Mouse (Mus musculus) stomach, postnatal 0 days (tissue): ENCODE measurements around the gene Als2. TPM values are rescaled to one million over a fixed set of nuclear protein-coding genes. Genes with fewer than 3 reads are reported as not detected.

Experiments
- ATAC-seq: fragments of 200-750 bp; cut with Nextera tagmentation; 2 replicates; pipeline ENCODE4 v1.8.0; 2017; ENCODE audit not compliant: low FRiP score, low TSS enrichment
- DNase-seq: peaks from one replicate; pipeline ENCODE4 v3.0.0-alpha.2; 2016; ENCODE audit warnings: low spot score
- H3K27ac ChIP-seq: fragments of 300-500 bp; sonication (generic); replicated peaks from 2 replicates; pipeline ENCODE4 v1.5.1; 2014; ENCODE audit warnings: mild to moderate bottlenecking, control low read depth
- H3K27me3 ChIP-seq: fragments of 300-500 bp; sonication (generic); 2 replicates; pipeline ENCODE4 v1.6.1; 2014; ENCODE audit warnings: low read length; ENCODE audit not compliant: control insufficient read depth, insufficient read depth
- H3K36me3 ChIP-seq: fragments of 300-500 bp; sonication (generic); 2 replicates; pipeline ENCODE4 v1.6.1; 2014; ENCODE audit warnings: low read length, mixed read lengths; ENCODE audit not compliant: control insufficient read depth, insufficient read depth
- H3K4me1 ChIP-seq: fragments of 300-500 bp; sonication (generic); replicated peaks from 2 replicates; pipeline ENCODE4 v1.6.1; 2014; ENCODE audit warnings: antibody characterized with exemption; ENCODE audit not compliant: control insufficient read depth, insufficient read depth
- H3K4me2 ChIP-seq: fragments of 300-500 bp; sonication (generic); replicated peaks from 2 replicates; pipeline ENCODE4 v1.6.1; 2014; ENCODE audit warnings: low read depth, mild to moderate bottlenecking, control low read depth, moderate library complexity
- H3K4me3 ChIP-seq: fragments of 300-500 bp; sonication (generic); 2 replicates; pipeline ENCODE4 v1.5.1; 2014; ENCODE audit warnings: low read depth, low read length, control low read depth
- H3K9ac ChIP-seq: fragments of 300-500 bp; sonication (generic); 2 replicates; pipeline ENCODE4 v1.6.1; 2014; ENCODE audit warnings: mild to moderate bottlenecking, low read length, control low read depth, mixed read lengths
- H3K9me3 ChIP-seq: fragments of 300-500 bp; sonication (generic); 2 replicates; pipeline ENCODE4 v1.6.1; 2016; ENCODE audit warnings: low read length; ENCODE audit not compliant: control insufficient read depth
- CTCF ChIP-seq: IDR thresholded peaks from 2 replicates; pipeline ENCODE4 v1.5.1; 2016; ENCODE audit warnings: antibody characterized with exemption, low read depth, mild to moderate bottlenecking, moderate library complexity
- EP300 ChIP-seq: optimal IDR thresholded peaks from 2 replicates; pipeline ENCODE3; 2016; ENCODE audit warnings: antibody characterized with exemption
- WGBS: fragments of 180-500 bp; shearing (Covaris S2); extraction: QIAGEN DNeasy Blood & Tissue Kit; methylation state at CpG from one replicate; pipeline ENCODE4 v1.1.7; 2014; 5-methylcytosine and 5-hydroxymethylcytosine counted together
- polyA plus RNA-seq: library from polyadenylated mRNA; unstranded; fragments of >200 nt; fragmentation: Nextera tagmentation; extraction: Ambion mirVana; gene quantifications from 2 replicates; pipeline ENCODE4 v1.2.1, GENCODE M21; 2015

Als2 gene
- polyA plus RNA-seq, 1 experiment from 2014 or later = 3.4 TPM

GRCm38 (mm10) chr1:59161396-59161795, 75.6 kb downstream of the Als2 start:
- Histone ChIP-seq H3K27me3 (no peaks in the 10 kb centered on the region), H3K4me2 (no peak overlapping the region), H3K4me3 (no peak overlapping the region), H3K9me3 (no peaks in the 10 kb centered on the region), H3K9ac (no peak overlapping the region), H3K36me3 (no peaks in the 10 kb centered on the region), H3K4me1 (no peaks in the 10 kb centered on the region), H3K27ac (no peak overlapping the region)
- DNase-seq (no peak), ATAC-seq (no peak)
- WGBS = 88% methylated on average over 6 of the region's 6 CpGs
- TF ChIP-seq CTCF = no peak
- TF ChIP-seq EP300 = no peak

- WGBS = 87% methylated on average over 6 of the region's 6 CpGs
- TF ChIP-seq EP300 = no peak
- TF ChIP-seq CTCF = no peak
- H3K9me3 ChIP-seq = no peaks in the 10 kb centered on the region
Measured at GRCm38 (mm10) chr1:59160871-59161270, 76.2 kb downstream of the Als2 start.

GRCm38 (mm10) chr1:59159136-59159535, 77.9 kb downstream of the Als2 start:
- no peaks in the 10 kb centered on the region for H3K9me3 ChIP-seq
- 79% methylated on average over 3 of the region's 3 CpGs for WGBS
- H3K27ac ChIP-seq = no peak overlapping the region
- no peak overlapping the region for H3K9ac ChIP-seq
- ATAC-seq (no peak), DNase-seq (no peak)
- H3K4me1 ChIP-seq = no peaks in the 10 kb centered on the region
- no peaks in the 10 kb centered on the region for H3K27me3 ChIP-seq
- no peak overlapping the region for H3K4me3 ChIP-seq
- no peak overlapping the region for H3K4me2 ChIP-seq
- no peaks in the 10 kb centered on the region for H3K36me3 ChIP-seq
- TF ChIP-seq CTCF = no peak
- TF ChIP-seq EP300 = no peak

More at GRCm38 (mm10) chr1:59160871-59161270, 76.2 kb downstream of the Als2 start:
- Histone ChIP-seq H3K9ac (no peak overlapping the region), H3K36me3 (no peaks in the 10 kb centered on the region), H3K4me2 (no peak overlapping the region), H3K4me1 (no peaks in the 10 kb centered on the region), H3K27me3 (no peaks in the 10 kb centered on the region), H3K4me3 (no peak overlapping the region), H3K27ac (no peak overlapping the region)
- no peak for DNase-seq
- ATAC-seq = no peak

GRCm38 (mm10) chr1:59158498-59158897, 78.5 kb downstream of the Als2 start:
- Histone ChIP-seq H3K27ac (no peak overlapping the region), H3K9ac (no peak overlapping the region), H3K4me1 (no peaks in the 10 kb centered on the region), H3K36me3 (no peaks in the 10 kb centered on the region), H3K4me2 (no peak overlapping the region), H3K27me3 (no peaks in the 10 kb centered on the region), H3K4me3 (no peak overlapping the region), H3K9me3 (no peaks in the 10 kb centered on the region)
- TF ChIP-seq EP300 = no peak
- no peak for TF ChIP-seq CTCF
- ATAC-seq (no peak), DNase-seq (no peak)
- 81% methylated on average over 7 of the region's 7 CpGs for WGBS

- Histone ChIP-seq H3K9ac (no peak overlapping the region), H3K27me3 (no peaks in the 10 kb centered on the region), H3K27ac (no peak overlapping the region), H3K4me1 (no peaks in the 10 kb centered on the region), H3K9me3 (no peaks in the 10 kb centered on the region), H3K36me3 (no peaks in the 10 kb centered on the region), H3K4me2 (no peak overlapping the region), H3K4me3 (no peak overlapping the region)
- 81% methylated on average over 4 of the region's 4 CpGs for WGBS
- TF ChIP-seq CTCF (no peak), EP300 (no peak)
- no peak for ATAC-seq
- no peak for DNase-seq
Measured at GRCm38 (mm10) chr1:59157846-59158245, 79.2 kb downstream of the Als2 start.

GRCm38 (mm10) chr1:59152346-59152745, 84.7 kb downstream of the Als2 start:
- ATAC-seq = no peak
- Histone ChIP-seq H3K9ac (no peak overlapping the region), H3K27me3 (no peaks in the 10 kb centered on the region), H3K27ac (no peak overlapping the region), H3K9me3 (no peaks in the 10 kb centered on the region), H3K36me3 (no peaks in the 10 kb centered on the region), H3K4me1 (no peaks in the 10 kb centered on the region), H3K4me3 (no peak overlapping the region), H3K4me2 (no peak overlapping the region)
- 77% methylated on average over 4 of the region's 4 CpGs for WGBS
- no peak for TF ChIP-seq EP300
- TF ChIP-seq CTCF = no peak
- DNase-seq = no peak
